Mouse (Mus musculus): ENCODE results near the gene Rassf8. TPM values are rescaled to one million over a fixed set of nuclear protein-coding genes. Genes with fewer than 3 reads are reported as not detected.

Gene Rassf8
- polyA plus RNA-seq, 1 experiment from 2014 or later, result 2.9 TPM

DNA sequence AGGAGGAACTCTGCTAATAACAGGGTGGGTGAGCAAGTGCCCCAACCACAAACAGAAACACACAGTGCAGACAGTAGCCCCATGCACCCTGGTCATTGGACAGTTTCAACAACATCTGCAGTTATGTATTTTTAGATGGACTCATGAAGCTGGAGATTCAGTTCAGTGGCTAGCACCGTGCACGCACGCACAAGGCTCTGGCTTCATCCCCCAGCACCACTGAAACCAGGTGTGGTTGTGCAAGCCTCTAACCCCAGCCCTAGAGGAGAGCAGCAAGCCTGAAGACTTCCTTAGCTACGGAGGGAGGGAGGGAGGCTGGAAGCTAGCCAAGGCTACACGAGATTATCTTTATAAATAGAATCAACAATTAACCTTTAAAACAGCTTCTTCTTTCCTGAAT is 99.1 kb downstream of the Rassf8 start:
- H3K4me3 ChIP-seq, result no peak overlapping the region
- H3K9me3 ChIP-seq (replicated peaks), result no peaks in the 10 kb centered on the region
- no peak overlapping the region for H3K9ac ChIP-seq
- H3K27me3 ChIP-seq, result no peaks in the 10 kb centered on the region
- H3K36me3 ChIP-seq (ENCODE audit: poor library complexity, severe bottlenecking), result no peaks in the 10 kb centered on the region
- H3K4me2 ChIP-seq, result no peak overlapping the region
- 70% methylated on average over 5 of the region's 5 CpGs for WGBS
- H3K4me1 ChIP-seq, result no peaks in the 10 kb centered on the region
- ATAC-seq, result no peak
- no peak overlapping the region for H3K27ac ChIP-seq

- Histone ChIP-seq H3K4me1 (no peaks in the 10 kb centered on the region), H3K4me3 (no peak overlapping the region), H3K9ac (no peak overlapping the region), H3K27ac (no peak overlapping the region), H3K4me2 (no peak overlapping the region), H3K36me3 (ENCODE audit: poor library complexity, severe bottlenecking) (no peaks in the 10 kb centered on the region), H3K27me3 (no peaks in the 10 kb centered on the region), H3K9me3 (replicated peaks) (no peaks in the 10 kb centered on the region)
- no peak for ATAC-seq
- WGBS, result 88% methylated on average over 1 of the region's 1 CpGs
These were observed 99.5 kb downstream of the Rassf8 start for GRCm38 (mm10) chr6:145846076-145846475.

- Histone ChIP-seq H3K4me3 (no peak overlapping the region), H3K9me3 (replicated peaks) (no peaks in the 10 kb centered on the region), H3K4me1 (no peaks in the 10 kb centered on the region), H3K27ac (no peak overlapping the region), H3K36me3 (ENCODE audit: poor library complexity, severe bottlenecking) (no peaks in the 10 kb centered on the region), H3K4me2 (no peak overlapping the region), H3K27me3 (no peaks in the 10 kb centered on the region), H3K9ac (no peak overlapping the region)
- 89% methylated on average over 6 of the region's 6 CpGs for WGBS
- no peak for ATAC-seq
These were observed 100.4 kb downstream of the Rassf8 start for GRCm38 (mm10) chr6:145846948-145847347.

- Histone ChIP-seq H3K9ac (no peak overlapping the region), H3K4me2 (no peak overlapping the region), H3K27me3 (no peaks in the 10 kb centered on the region), H3K4me3 (no peak overlapping the region), H3K36me3 (ENCODE audit: poor library complexity, severe bottlenecking) (no peaks in the 10 kb centered on the region), H3K9me3 (replicated peaks) (no peaks in the 10 kb centered on the region), H3K27ac (no peak overlapping the region), H3K4me1 (no peaks in the 10 kb centered on the region)
- ATAC-seq, result no peak
- WGBS, result 91% methylated on average over 8 of the region's 8 CpGs
These were observed 101.1 kb downstream of the Rassf8 start for GRCm38 (mm10) chr6:145847661-145848060.

GRCm38 (mm10) chr6:145850789-145851188 is 104.2 kb downstream of the Rassf8 start:
- no peak overlapping the region for H3K4me3 ChIP-seq
- WGBS, result 60% methylated on average over 2 of the region's 2 CpGs
- no peaks in the 10 kb centered on the region for H3K9me3 ChIP-seq (replicated peaks)
- no peak overlapping the region for H3K4me2 ChIP-seq
- no peak for ATAC-seq
- peaks cover 10% of the 10 kb centered on the region for H3K4me1 ChIP-seq
- no peaks in the 10 kb centered on the region for H3K36me3 ChIP-seq (ENCODE audit: poor library complexity, severe bottlenecking)
- no peak overlapping the region for H3K9ac ChIP-seq
- H3K27ac ChIP-seq, result no peak overlapping the region
- H3K27me3 ChIP-seq, result no peaks in the 10 kb centered on the region

DNA sequence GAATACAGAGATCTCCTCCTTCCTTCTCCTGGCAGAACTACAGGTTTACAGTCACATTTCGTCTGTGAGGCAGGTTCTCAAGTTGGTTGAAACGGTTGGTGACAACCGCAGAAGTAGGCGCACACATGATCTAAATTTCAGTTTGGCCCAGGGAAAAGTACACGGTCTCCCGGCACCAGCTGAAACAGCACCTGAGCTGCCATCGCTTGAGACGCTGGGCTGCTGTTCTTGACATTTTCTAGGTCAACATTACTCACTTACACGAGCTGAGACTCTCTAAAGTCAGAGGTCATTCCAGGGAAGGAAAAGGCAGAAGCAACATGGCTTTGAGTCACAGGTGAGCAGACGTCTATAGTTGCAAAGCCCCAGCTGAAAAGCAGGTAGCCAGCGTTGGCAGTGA is 105.4 kb downstream of the Rassf8 start:
- WGBS, result 89% methylated on average over 11 of the region's 11 CpGs
- H3K4me2 ChIP-seq, result no peak overlapping the region

GRCm38 (mm10) chr6:145852708-145853107 is 106.2 kb downstream of the Rassf8 start:
- ATAC-seq, result no peak
- Histone ChIP-seq H3K9ac (no peak overlapping the region), H3K27me3 (no peaks in the 10 kb centered on the region), H3K4me3 (no peak overlapping the region), H3K9me3 (replicated peaks) (no peaks in the 10 kb centered on the region), H3K4me1 (peaks cover 17% of the 10 kb centered on the region), H3K4me2 (no peak overlapping the region), H3K36me3 (ENCODE audit: poor library complexity, severe bottlenecking) (no peaks in the 10 kb centered on the region), H3K27ac (no peak overlapping the region)
- 91% methylated on average over 7 of the region's 7 CpGs for WGBS

More for the DNA sequence above, 105.4 kb downstream of the Rassf8 start:
- H3K27ac ChIP-seq, result no peak overlapping the region
- no peaks in the 10 kb centered on the region for H3K36me3 ChIP-seq (ENCODE audit: poor library complexity, severe bottlenecking)
- no peak overlapping the region for H3K4me3 ChIP-seq
- H3K4me1 ChIP-seq, result peaks cover 17% of the 10 kb centered on the region
- H3K9ac ChIP-seq, result no peak overlapping the region
- no peaks in the 10 kb centered on the region for H3K9me3 ChIP-seq (replicated peaks)
- H3K27me3 ChIP-seq, result no peaks in the 10 kb centered on the region
- ATAC-seq, result no peak

DNA sequence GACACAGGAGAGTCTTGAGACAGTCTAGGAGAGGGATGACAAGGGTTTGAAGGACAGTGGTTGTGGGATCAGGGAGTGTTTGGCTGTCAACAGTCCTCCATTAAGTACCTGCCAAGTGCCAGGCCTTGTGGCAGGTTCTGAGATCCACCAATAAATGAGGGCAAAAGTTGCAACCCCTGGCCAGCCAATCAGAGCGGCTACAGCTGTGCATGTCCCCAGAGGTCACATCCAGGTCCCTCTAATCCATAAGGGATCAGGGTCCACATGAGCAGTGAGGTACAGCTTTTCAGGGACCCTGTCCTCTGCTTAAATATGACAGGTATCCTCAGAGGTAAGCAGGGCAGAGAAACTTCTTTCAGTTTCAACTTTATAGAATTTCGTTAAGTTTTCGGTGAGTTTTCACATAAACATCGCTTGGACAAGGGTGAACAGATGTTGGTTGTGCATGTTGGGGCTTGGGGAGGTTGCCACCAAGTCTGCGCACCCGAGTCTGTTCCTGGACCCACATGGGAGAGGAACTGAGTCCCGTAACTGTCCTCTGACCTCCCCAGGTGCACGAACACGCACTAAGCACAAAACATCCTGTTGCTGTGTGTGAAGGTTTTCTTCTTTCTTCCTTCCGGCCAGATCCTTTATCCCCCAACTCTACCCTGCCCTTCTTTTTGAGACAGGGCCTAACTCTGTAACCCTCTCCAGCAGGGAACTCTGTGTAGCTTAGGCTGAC is 107.0 kb downstream of the Rassf8 start:
- 87% methylated on average over 10 of the region's 10 CpGs for whole genome bisulfite sequencing
- Histone ChIP-seq H3K9me3 (replicated peaks) (no peaks in the 10 kb centered on the region), H3K4me2 (no peak overlapping the region), H3K4me1 (peaks cover 17% of the 10 kb centered on the region), H3K27me3 (no peaks in the 10 kb centered on the region), H3K4me3 (no peak overlapping the region), H3K9ac (no peak overlapping the region), H3K27ac (no peak overlapping the region), H3K36me3 (ENCODE audit: poor library complexity, severe bottlenecking) (no peaks in the 10 kb centered on the region)
- ATAC-seq, result no peak

- Histone ChIP-seq H3K36me3 (ENCODE audit: poor library complexity, severe bottlenecking) (no peaks in the 10 kb centered on the region), H3K9me3 (replicated peaks) (no peaks in the 10 kb centered on the region), H3K4me3 (no peak overlapping the region), H3K4me1 (peaks cover 17% of the 10 kb centered on the region), H3K4me2 (no peak overlapping the region), H3K27ac (no peak overlapping the region), H3K27me3 (no peaks in the 10 kb centered on the region), H3K9ac (no peak overlapping the region)
- WGBS, result 50% methylated on average over 5 of the region's 5 CpGs
- ATAC-seq, result no peak
These were observed 108.2 kb downstream of the Rassf8 start for GRCm38 (mm10) chr6:145854756-145855155.

DNA sequence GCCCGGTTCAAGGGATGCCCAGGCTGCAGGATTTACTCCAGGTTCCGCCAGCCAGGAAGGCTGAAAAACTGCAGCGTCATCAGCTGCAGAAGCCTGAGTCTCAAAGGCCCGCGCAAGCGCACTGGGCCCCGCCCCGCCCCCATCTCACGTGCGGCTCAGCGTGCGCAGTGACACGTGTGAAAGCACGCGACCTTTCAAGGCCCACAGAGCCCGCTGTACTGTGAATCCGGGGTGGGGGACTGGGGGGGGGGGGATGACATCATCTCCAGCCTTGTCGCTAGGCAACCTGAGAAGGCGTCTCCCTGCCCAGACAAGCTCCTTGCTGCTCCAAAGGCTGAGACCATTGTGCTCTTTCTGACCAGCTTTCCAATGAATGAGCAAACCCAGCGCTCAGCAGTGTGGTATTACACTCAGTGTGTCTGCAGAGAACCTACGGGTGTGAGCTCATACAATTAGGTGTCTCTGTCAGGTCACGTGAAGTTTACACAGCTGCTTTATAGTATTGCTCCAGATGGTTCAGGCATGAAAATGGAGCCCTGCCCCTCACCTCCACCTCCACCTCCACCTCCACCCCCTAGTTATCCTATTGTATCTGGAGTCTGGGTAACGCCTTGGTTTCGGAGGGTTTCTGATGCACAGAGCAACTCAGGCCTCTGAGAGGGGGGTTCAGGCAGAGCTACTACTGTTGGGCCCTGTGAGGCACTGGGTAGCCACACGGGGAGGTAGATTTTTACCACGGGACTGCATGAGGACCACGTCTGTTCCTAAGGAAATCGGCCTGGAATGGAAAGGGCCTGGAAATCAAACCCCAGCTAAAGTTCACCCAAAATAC is 109.4 kb downstream of the Rassf8 start:
- peaks cover 17% of the 10 kb centered on the region for H3K4me1 ChIP-seq
- H3K9me3 ChIP-seq (replicated peaks), result no peaks in the 10 kb centered on the region
- peak overlapping the region; percentile 56 for H3K4me2 ChIP-seq
- peaks cover 8% of the 10 kb centered on the region; the same call in 1 of the 2 replicates for H3K27me3 ChIP-seq
- H3K9ac ChIP-seq, result peak overlapping the region; percentile 37; the same call in 1 of the 2 replicates
- 2% methylated on average over 28 of the region's 28 CpGs for WGBS
- ATAC-seq, result peak; percentile 97
- H3K27ac ChIP-seq, result peak overlapping the region; percentile 51
- no peaks in the 10 kb centered on the region for H3K36me3 ChIP-seq (ENCODE audit: poor library complexity, severe bottlenecking)
- H3K4me3 ChIP-seq, result peak overlapping the region; percentile 28

DNA sequence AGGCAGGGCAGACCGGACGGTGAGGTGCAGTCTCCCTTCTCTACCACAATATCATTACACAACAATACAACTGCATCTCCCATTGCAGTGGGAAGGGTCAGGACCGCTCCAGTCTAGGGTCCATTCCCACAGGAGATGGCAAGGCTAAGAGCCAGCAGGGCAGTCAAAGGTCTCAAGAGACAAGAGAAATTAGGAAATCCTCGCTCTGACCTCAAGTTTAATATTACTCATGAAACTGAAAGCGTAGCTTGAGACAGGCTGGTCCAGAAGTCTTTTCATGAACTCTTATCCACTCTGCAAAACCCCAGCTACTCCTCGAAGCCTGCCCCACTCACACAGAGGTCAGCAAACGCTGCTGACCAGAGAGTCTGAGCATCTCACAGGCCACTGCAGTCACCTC is 110.9 kb downstream of the Rassf8 start:
- no peak overlapping the region for H3K4me2 ChIP-seq
- H3K36me3 ChIP-seq (ENCODE audit: poor library complexity, severe bottlenecking), result no peaks in the 10 kb centered on the region
- no peaks in the 10 kb centered on the region for H3K9me3 ChIP-seq (replicated peaks)
- H3K27ac ChIP-seq, result no peak overlapping the region
- no peak for ATAC-seq
- no peak overlapping the region for H3K9ac ChIP-seq
- H3K4me3 ChIP-seq, result no peak overlapping the region
- H3K27me3 ChIP-seq, result peaks cover 19% of the 10 kb centered on the region
- peaks cover 19% of the 10 kb centered on the region for H3K4me1 ChIP-seq
- WGBS, result 87% methylated on average over 7 of the region's 7 CpGs

GRCm38 (mm10) chr6:145858414-145858813 is 111.9 kb downstream of the Rassf8 start:
- WGBS, result 80% methylated on average over 8 of the region's 8 CpGs
- Histone ChIP-seq H3K27me3 (peaks cover 29% of the 10 kb centered on the region), H3K4me3 (no peak overlapping the region), H3K36me3 (ENCODE audit: poor library complexity, severe bottlenecking) (no peaks in the 10 kb centered on the region), H3K4me2 (no peak overlapping the region), H3K27ac (no peak overlapping the region), H3K9ac (no peak overlapping the region), H3K9me3 (replicated peaks) (no peaks in the 10 kb centered on the region), H3K4me1 (peaks cover 26% of the 10 kb centered on the region)
- no peak for ATAC-seq

Measured in forebrain, embryonic 13.5 days (tissue).